Mouse (Mus musculus) liver, embryonic 11.5 days (tissue): ENCODE results near the gene Cyp2d11. TPM values are rescaled to one million over a fixed set of nuclear protein-coding genes. Genes with fewer than 3 reads are reported as not detected.
A peak's percentile ranks its signal among the peaks of the same experiment; 100 is the strongest.

Experiments
- ATAC-seq: fragments of 200-750 bp; cut with Nextera tagmentation; replicated peaks from 2 replicates; pipeline ENCODE4 v1.8.0; 2017; ENCODE audit warnings: moderate number of reproducible peaks, mild to moderate bottlenecking, moderate TSS enrichment, moderate library complexity; ENCODE audit not compliant: low FRiP score
- DNase-seq: peaks from one replicate; pipeline ENCODE4 v3.0.0-alpha.2; 2017; ENCODE audit warnings: low spot score
- H3K27ac ChIP-seq: fragments of 300-500 bp; sonication (generic); 2 replicates; pipeline ENCODE4 v1.5.1; 2014; ENCODE audit warnings: mild to moderate bottlenecking, low read depth, low read length, control low read depth
- H3K27me3 ChIP-seq: fragments of 300-500 bp; sonication (generic); replicated peaks from 2 replicates; pipeline ENCODE4 v1.6.1; 2014; ENCODE audit warnings: low read length, mixed read lengths; ENCODE audit not compliant: control insufficient read depth, insufficient read depth
- H3K36me3 ChIP-seq: fragments of 300-500 bp; sonication (generic); 2 replicates; pipeline ENCODE4 v1.6.1; 2014; ENCODE audit warnings: mild to moderate bottlenecking, low read length, moderate library complexity, mixed read lengths; ENCODE audit not compliant: control insufficient read depth, insufficient read depth
- H3K4me1 ChIP-seq: fragments of 300-500 bp; sonication (generic); replicated peaks from 2 replicates; pipeline ENCODE4 v1.6.1; 2014; ENCODE audit warnings: low read length, mixed read lengths; ENCODE audit not compliant: control insufficient read depth, insufficient read depth
- H3K4me2 ChIP-seq: fragments of 300-500 bp; sonication (generic); 2 replicates; pipeline ENCODE4 v1.6.1; 2014; ENCODE audit warnings: mild to moderate bottlenecking, control low read depth, moderate library complexity
- H3K4me3 ChIP-seq: fragments of 300-500 bp; sonication (generic); 2 replicates; pipeline ENCODE4 v1.5.1; 2014; ENCODE audit warnings: low read depth, low read length, control low read depth
- H3K9ac ChIP-seq: fragments of 300-500 bp; sonication (generic); 2 replicates; pipeline ENCODE4 v1.6.1; 2014; ENCODE audit warnings: low read depth, low read length, control low read depth
- H3K9me3 ChIP-seq: fragments of 300-500 bp; sonication (generic); 2 replicates; pipeline ENCODE4 v1.6.1; 2016; ENCODE audit warnings: low read length, inconsistent platforms, mixed read lengths; ENCODE audit not compliant: control insufficient read depth
- WGBS: fragments of 180-500 bp; shearing (Covaris S2); extraction: QIAGEN DNeasy Blood & Tissue Kit; methylation state at CpG from one replicate; pipeline ENCODE4 v1.1.7; 2014; 5-methylcytosine and 5-hydroxymethylcytosine counted together
- polyA plus RNA-seq: library from polyadenylated mRNA; unstranded; fragments of >200 nt; fragmentation: Nextera tagmentation; extraction: Ambion mirVana; gene quantifications from 2 replicates; pipeline ENCODE4 v1.2.1, GENCODE M21; 2014

Gene Cyp2d11
- polyA plus RNA-seq, 1 experiment from 2014 or later: not detected

GRCm38 (mm10) chr15:82350349-82350748, 43.5 kb downstream of the Cyp2d11 start:
- H3K36me3 ChIP-seq: peaks cover 18% of the 10 kb centered on the region
- no peak overlapping the region for H3K4me2 ChIP-seq
- H3K27me3 ChIP-seq: no peaks in the 10 kb centered on the region
- H3K4me1 ChIP-seq: peaks cover 45% of the 10 kb centered on the region
- no peak for DNase-seq
- H3K9ac ChIP-seq: no peak overlapping the region
- H3K27ac ChIP-seq: peak overlapping the region; percentile 65; the same call in 1 of the 2 replicates
- no peaks in the 10 kb centered on the region for H3K9me3 ChIP-seq
- WGBS: 72% methylated on average over 4 of the region's 4 CpGs
- no peak overlapping the region for H3K4me3 ChIP-seq
- ATAC-seq: no peak

GRCm38 (mm10) chr15:82348999-82349341, 44.9 kb downstream of the Cyp2d11 start:
- H3K4me1 ChIP-seq: peaks cover 58% of the 10 kb centered on the region
- no peak overlapping the region for H3K9ac ChIP-seq
- no peak overlapping the region for H3K4me3 ChIP-seq
- ATAC-seq (no peak), DNase-seq (no peak)
- H3K9me3 ChIP-seq: no peaks in the 10 kb centered on the region
- H3K36me3 ChIP-seq: peaks cover 18% of the 10 kb centered on the region
- no peaks in the 10 kb centered on the region for H3K27me3 ChIP-seq
- no peak overlapping the region for H3K4me2 ChIP-seq
- H3K27ac ChIP-seq: peak overlapping the region; percentile 63; the same call in 1 of the 2 replicates
- WGBS: 83% methylated on average over 2 of the region's 2 CpGs

- Histone ChIP-seq H3K27me3 (no peaks in the 10 kb centered on the region), H3K27ac (peak overlapping the region; percentile 2; the same call in 1 of the 2 replicates), H3K4me3 (no peak overlapping the region), H3K4me2 (no peak overlapping the region), H3K9me3 (no peaks in the 10 kb centered on the region), H3K36me3 (peaks cover 22% of the 10 kb centered on the region), H3K4me1 (peaks cover 63% of the 10 kb centered on the region), H3K9ac (no peak overlapping the region)
- 75% methylated on average over 8 of the region's 8 CpGs for WGBS
- no peak for DNase-seq
- ATAC-seq: no peak
Measured at GRCm38 (mm10) chr15:82348258-82348998, 45.4 kb downstream of the Cyp2d11 start.

GRCm38 (mm10) chr15:82347852-82348251, 46.0 kb downstream of the Cyp2d11 start:
- Histone ChIP-seq H3K9ac (no peak overlapping the region), H3K27me3 (no peaks in the 10 kb centered on the region), H3K27ac (no peak overlapping the region), H3K4me2 (peak overlapping the region; percentile 99), H3K4me3 (peak overlapping the region; percentile 69; the same call in 1 of the 2 replicates), H3K9me3 (no peaks in the 10 kb centered on the region), H3K36me3 (peaks cover 26% of the 10 kb centered on the region), H3K4me1 (peaks cover 66% of the 10 kb centered on the region)
- DNase-seq (no peak), ATAC-seq (no peak)
- WGBS: 91% methylated on average over 12 of the region's 12 CpGs

- H3K4me3 ChIP-seq: peak overlapping the region; percentile 69
- H3K9me3 ChIP-seq: no peaks in the 10 kb centered on the region
- whole genome bisulfite sequencing: 60% methylated on average over 4 of the region's 4 CpGs
- peaks cover 26% of the 10 kb centered on the region for H3K36me3 ChIP-seq
- no peak for ATAC-seq
- peak overlapping the region; percentile 82 for H3K9ac ChIP-seq
- H3K4me2 ChIP-seq: peak overlapping the region; percentile 99
- peaks cover 67% of the 10 kb centered on the region for H3K4me1 ChIP-seq
- no peak for DNase-seq
- no peaks in the 10 kb centered on the region for H3K27me3 ChIP-seq
- H3K27ac ChIP-seq: peak overlapping the region; percentile 79
Measured at GRCm38 (mm10) chr15:82347303-82347676, 46.5 kb downstream of the Cyp2d11 start.

GRCm38 (mm10) chr15:82346580-82347302, 47.1 kb downstream of the Cyp2d11 start:
- Histone ChIP-seq H3K4me1 (peaks cover 67% of the 10 kb centered on the region), H3K4me2 (peak overlapping the region; percentile 99), H3K36me3 (peaks cover 26% of the 10 kb centered on the region), H3K27ac (peak overlapping the region; percentile 79), H3K27me3 (no peaks in the 10 kb centered on the region), H3K4me3 (peak overlapping the region; percentile 69), H3K9me3 (no peaks in the 10 kb centered on the region), H3K9ac (peak overlapping the region; percentile 82)
- ATAC-seq (no peak), DNase-seq (no peak)
- WGBS: 43% methylated on average over 14 of the region's 14 CpGs

- H3K4me1 ChIP-seq: peaks cover 62% of the 10 kb centered on the region
Measured at GRCm38 (mm10) chr15:82345820-82346470, 47.9 kb downstream of the Cyp2d11 start.

GRCm38 (mm10) chr15:82344971-82345370, 48.9 kb downstream of the Cyp2d11 start:
- H3K9me3 ChIP-seq: no peaks in the 10 kb centered on the region
- H3K9ac ChIP-seq: peak overlapping the region; percentile 50
- no peak overlapping the region for H3K4me3 ChIP-seq
- no peaks in the 10 kb centered on the region for H3K27me3 ChIP-seq
- peak overlapping the region; percentile 70 for H3K27ac ChIP-seq
- peaks cover 26% of the 10 kb centered on the region for H3K36me3 ChIP-seq
- WGBS: 69% methylated on average over 6 of the region's 6 CpGs
- peak overlapping the region; percentile 97 for H3K4me2 ChIP-seq
- DNase-seq (no peak), ATAC-seq (no peak)
- H3K4me1 ChIP-seq: peaks cover 70% of the 10 kb centered on the region

More at GRCm38 (mm10) chr15:82345820-82346470, 47.9 kb downstream of the Cyp2d11 start:
- Histone ChIP-seq H3K4me3 (peak overlapping the region; percentile 69), H3K9ac (peak overlapping the region; percentile 82), H3K27ac (peak overlapping the region; percentile 89), H3K4me2 (peak overlapping the region; percentile 99), H3K36me3 (peaks cover 26% of the 10 kb centered on the region), H3K9me3 (no peaks in the 10 kb centered on the region), H3K27me3 (no peaks in the 10 kb centered on the region)
- ATAC-seq (peak; percentile 89), DNase-seq (peak; percentile 98)
- WGBS: 0% methylated on average over 51 of the region's 51 CpGs
